In genomic region chr2:28855773-28856172, GRCm38 (mm10) we compare ENCODE assay signal across 19 mouse cellular contexts. TPM values are rescaled to one million over a fixed set of nuclear protein-coding genes. Genes with fewer than 3 reads are reported as not detected.
A peak's percentile ranks its signal among the peaks of the same experiment; 100 is the strongest.
DNase-seq lines count a peak whose midpoint lies in the region; ATAC-seq and TF ChIP-seq lines count a peak whose summit lies in the region.
"Had no signal": no experiment of that assay in that cellular context is flagged by ENCODE, and none has a peak within 500 bp of the region (broad histone marks: within the 10 kb centered on the region; RNA-seq: fewer than 3 reads in every experiment).

No protein-coding gene starts in this region.

- no peak for ATAC-seq in kidney, embryonic 14.5 days (ENCODE audit: low FRiP score, low TSS enrichment)
- no peak for ATAC-seq in midbrain, embryonic 14.5 days (ENCODE audit: low FRiP score, low TSS enrichment)
- ATAC-seq in stomach, postnatal 0 days (ENCODE audit: low FRiP score, low TSS enrichment): no peak
- ATAC-seq: midbrain, embryonic 16.5 days had no signal

- no peak for TF ChIP-seq EP300 in stomach, postnatal 0 days (optimal IDR thresholded peaks at IDR 0.05)

- no peak overlapping the region for H3K27ac ChIP-seq in kidney, embryonic 14.5 days (ENCODE audit: low read depth, low read length)
- no peak overlapping the region for H3K27ac ChIP-seq in midbrain, embryonic 14.5 days (replicated peaks; ENCODE audit: low read depth, low read length)
- no peak overlapping the region for H3K27ac ChIP-seq in midbrain, embryonic 10.5 days (replicated peaks)
- no peak overlapping the region for H3K27ac ChIP-seq in stomach, postnatal 0 days (replicated peaks)
- H3K27ac ChIP-seq: forebrain, embryonic 12.5 days; hindbrain, embryonic 10.5 days; limb, embryonic 15.5 days; liver, embryonic 15.5 days had no signal

- no peak overlapping the region for H3K4me3 ChIP-seq in kidney, embryonic 14.5 days (ENCODE audit: low read length)
- H3K4me3 ChIP-seq in midbrain, embryonic 14.5 days (replicated peaks; ENCODE audit: low read depth, low read length): no peak overlapping the region
- no peak overlapping the region for H3K4me3 ChIP-seq in midbrain, embryonic 10.5 days
- no peak overlapping the region for H3K4me3 ChIP-seq in stomach, postnatal 0 days (ENCODE audit: low read depth, low read length)
- H3K4me3 ChIP-seq: forebrain, embryonic 12.5 days; hindbrain, embryonic 10.5 days; limb, embryonic 15.5 days; liver, embryonic 15.5 days had no signal

- H3K4me1 ChIP-seq in kidney, embryonic 14.5 days (ENCODE audit: control insufficient read depth, insufficient read depth, low read length): no peaks in the 10 kb centered on the region
- no peaks in the 10 kb centered on the region for H3K4me1 ChIP-seq in midbrain, embryonic 14.5 days (ENCODE audit: control insufficient read depth, insufficient read depth, low read length)
- H3K4me1 ChIP-seq in midbrain, embryonic 10.5 days: no peaks in the 10 kb centered on the region
- no peaks in the 10 kb centered on the region for H3K4me1 ChIP-seq in stomach, postnatal 0 days (replicated peaks; ENCODE audit: control insufficient read depth, insufficient read depth)
- H3K4me1 ChIP-seq: forebrain, embryonic 12.5 days; hindbrain, embryonic 10.5 days; limb, embryonic 15.5 days; liver, embryonic 15.5 days had no signal

- no peaks in the 10 kb centered on the region for H3K27me3 ChIP-seq in kidney, embryonic 14.5 days (ENCODE audit: control insufficient read depth, insufficient read depth, low read length)
- no peaks in the 10 kb centered on the region for H3K27me3 ChIP-seq in midbrain, embryonic 14.5 days (ENCODE audit: control insufficient read depth, insufficient read depth, low read length)
- H3K27me3 ChIP-seq in midbrain, embryonic 10.5 days (ENCODE audit: low read depth, poor library complexity, severe bottlenecking): no peaks in the 10 kb centered on the region
- H3K27me3 ChIP-seq in stomach, postnatal 0 days (ENCODE audit: control insufficient read depth, insufficient read depth, low read length): no peaks in the 10 kb centered on the region
- H3K27me3 ChIP-seq: forebrain, embryonic 12.5 days; limb, embryonic 15.5 days; liver, embryonic 15.5 days had no signal

- H3K9ac ChIP-seq in kidney, embryonic 14.5 days (ENCODE audit: low read depth, low read length): no peak overlapping the region
- no peak overlapping the region for H3K9ac ChIP-seq in midbrain, embryonic 14.5 days (replicated peaks; ENCODE audit: low read length)
- H3K9ac ChIP-seq in stomach, postnatal 0 days (ENCODE audit: low read length): no peak overlapping the region
- H3K9ac ChIP-seq: forebrain, embryonic 12.5 days; limb, embryonic 15.5 days; liver, embryonic 15.5 days had no signal

- H3K4me2 ChIP-seq in kidney, embryonic 14.5 days (replicated peaks; ENCODE audit: low read depth, low read length): no peak overlapping the region
- H3K4me2 ChIP-seq in midbrain, embryonic 14.5 days (ENCODE audit: low read length): no peak overlapping the region
- H3K4me2 ChIP-seq in stomach, postnatal 0 days (replicated peaks; ENCODE audit: low read depth): no peak overlapping the region
- H3K4me2 ChIP-seq: forebrain, embryonic 12.5 days; limb, embryonic 15.5 days; liver, embryonic 15.5 days had no signal

- TF ChIP-seq CTCF in stomach, postnatal 0 days (IDR thresholded peaks at IDR 0.05; ENCODE audit: low read depth): peak; percentile 54

- H3K9me3 ChIP-seq in kidney, embryonic 14.5 days (ENCODE audit: control insufficient read depth, low read length): no peaks in the 10 kb centered on the region
- no peaks in the 10 kb centered on the region for H3K9me3 ChIP-seq in midbrain, embryonic 14.5 days (ENCODE audit: control insufficient read depth, low read length)
- H3K9me3 ChIP-seq in midbrain, embryonic 10.5 days (replicated peaks): no peaks in the 10 kb centered on the region
- H3K9me3 ChIP-seq in stomach, postnatal 0 days (ENCODE audit: control insufficient read depth, low read length): no peaks in the 10 kb centered on the region
- H3K9me3 ChIP-seq: forebrain, embryonic 12.5 days; hindbrain, embryonic 10.5 days; limb, embryonic 15.5 days; liver, embryonic 15.5 days had no signal

- H3K36me3 ChIP-seq in kidney, embryonic 14.5 days (ENCODE audit: control insufficient read depth, insufficient read depth, low read length): peaks cover 54% of the 10 kb centered on the region
- peaks cover 62% of the 10 kb centered on the region for H3K36me3 ChIP-seq in midbrain, embryonic 14.5 days (ENCODE audit: control insufficient read depth, insufficient read depth, low read length)
- peaks cover 78% of the 10 kb centered on the region for H3K36me3 ChIP-seq in midbrain, embryonic 10.5 days
- peaks cover 6% of the 10 kb centered on the region; the same call in 1 of the 2 replicates for H3K36me3 ChIP-seq in stomach, postnatal 0 days (ENCODE audit: control insufficient read depth, insufficient read depth, low read length)

- WGBS in kidney, embryonic 14.5 days: 88% methylated on average over 2 of the region's 2 CpGs
- 94% methylated on average over 2 of the region's 2 CpGs for WGBS in midbrain, embryonic 14.5 days
- WGBS in midbrain, embryonic 10.5 days: 89% methylated on average over 2 of the region's 2 CpGs
- 88% methylated on average over 2 of the region's 2 CpGs for WGBS in stomach, postnatal 0 days

- DNase-seq in cerebellum, postnatal 14 days: peak; percentile 54 to 59
- no peak for DNase-seq in cerebellum, adult 18-20 months
- peak; percentile 17 for DNase-seq in kidney, postnatal 10 days
- peak; percentile 53 for DNase-seq in midbrain, embryonic 14.5 days
- no peak for DNase-seq in midbrain, embryonic 10.5 days (ENCODE audit: low spot score)
- no peak for DNase-seq in stomach, postnatal 0 days (ENCODE audit: low spot score)
- no peak for DNase-seq in thymus, postnatal 36 days
- DNase-seq: adrenal gland, adult 2 months; B cell, adult 2 months; cerebellum, adult 11-12 months; gastrocnemius, postnatal 25 days; kidney, adult 8-10 months; right cerebral cortex, postnatal 4 days had no signal

RNA-seq across cellular contexts. Expression of gene Ddx31, which starts 15.6 kb away (rescaled TPM):
- polyA plus RNA-seq in kidney, embryonic 14.5 days (2014; fragmentation: Nextera tagmentation; extraction: Ambion mirVana): 9.4 and 20.0 TPM in 2 replicates
- 11.8 and 14.4 TPM in 2 replicates for polyA plus RNA-seq in midbrain, embryonic 14.5 days (2014; fragmentation: Nextera tagmentation; extraction: Ambion mirVana)
- polyA plus RNA-seq in midbrain, embryonic 10.5 days (2016; fragmentation: Nextera tagmentation; extraction: Ambion mirVana): 20.4 and 22.0 TPM in 2 replicates
- 5.1 and 5.8 TPM in 2 replicates for polyA plus RNA-seq in stomach, postnatal 0 days (2015; fragmentation: Nextera tagmentation; extraction: Ambion mirVana)

RNA-seq across cellular contexts. Expression of gene Gtf3c4, which starts 15.6 kb away (rescaled TPM):
- 16.4 and 31.7 TPM in 2 replicates for polyA plus RNA-seq in kidney, embryonic 14.5 days (2014; fragmentation: Nextera tagmentation; extraction: Ambion mirVana)
- 32.0 and 38.5 TPM in 2 replicates for polyA plus RNA-seq in midbrain, embryonic 14.5 days (2014; fragmentation: Nextera tagmentation; extraction: Ambion mirVana)
- polyA plus RNA-seq in midbrain, embryonic 10.5 days (2016; fragmentation: Nextera tagmentation; extraction: Ambion mirVana): 23.9 and 24.9 TPM in 2 replicates
- 3.3 and 3.9 TPM in 2 replicates for polyA plus RNA-seq in stomach, postnatal 0 days (2015; fragmentation: Nextera tagmentation; extraction: Ambion mirVana)

Comparison
In these comparisons a context has a peak if more than half of its experiments do, and no peak if none do; other contexts are left out.
1. DNase-seq: peak in cerebellum, postnatal 14 days (2 of 2), kidney, postnatal 10 days (single experiment) and midbrain, embryonic 14.5 days (single experiment); none in cerebellum, adult 18-20 months (0 of 2), midbrain, embryonic 10.5 days (single experiment), stomach, postnatal 0 days (single experiment) and thymus, postnatal 36 days (0 of 2).